Mouse (Mus musculus): ENCODE measurements around the gene Matn4.

DNA sequence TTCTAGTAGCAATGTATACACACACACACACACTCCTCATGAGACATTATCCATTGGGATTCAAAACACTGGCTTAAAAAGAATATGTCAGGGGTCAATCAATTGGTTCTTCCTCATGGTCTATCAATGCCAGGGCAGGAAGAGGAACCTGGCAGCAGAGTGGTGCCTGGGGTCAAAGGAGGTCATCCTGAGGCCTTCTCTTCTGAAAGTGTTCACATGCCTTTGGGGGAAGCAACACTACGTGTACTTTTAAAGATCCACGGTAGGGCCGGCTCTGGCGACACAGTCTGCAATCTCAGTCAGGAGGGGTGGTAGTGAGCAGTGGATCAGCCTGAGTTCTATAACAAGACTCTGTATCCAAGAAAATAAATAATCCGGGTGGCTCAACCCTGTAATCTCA lies 45.3 kb downstream of the Matn4 start:
- TF ChIP-seq CTCF (IDR thresholded peaks at IDR 0.05; ENCODE audit: low read depth) (no peak), EP300 (IDR thresholded peaks at IDR 0.05; ENCODE audit: low read depth) (no peak)
